8 mouse cellular contexts compared by ENCODE assay signal in genomic region chr9:108462192-108462591, GRCm38 (mm10). TPM values are rescaled to one million over a fixed set of nuclear protein-coding genes. Genes with fewer than 3 reads are reported as not detected.
A peak's percentile ranks its signal among the peaks of the same experiment; 100 is the strongest.
DNase-seq lines count a peak whose midpoint lies in the region; ATAC-seq and TF ChIP-seq lines count a peak whose summit lies in the region.
"Had no signal": no experiment of that assay in that cellular context is flagged by ENCODE, and none has a peak within 500 bp of the region (broad histone marks: within the 10 kb centered on the region; RNA-seq: fewer than 3 reads in every experiment).

No protein-coding gene starts in this region.

- intact Hi-C loops in heart, postnatal 14 days (cut with DNase I) = no loop called here

- H3K4me2 ChIP-seq in liver, embryonic 11.5 days = peak overlapping the region; percentile 75
- H3K4me2 ChIP-seq in liver, embryonic 14.5 days (ENCODE audit: low read depth) = peak overlapping the region; percentile 70; the same call in 1 of the 2 replicates
- peak overlapping the region; percentile 83 for H3K4me2 ChIP-seq in stomach, embryonic 15.5 days

- WGBS in liver, embryonic 11.5 days = 89% methylated on average over 10 of the region's 10 CpGs
- 76% methylated on average over 10 of the region's 10 CpGs for WGBS in liver, embryonic 14.5 days (ENCODE audit: insufficient replicate concordance)
- WGBS in stomach, embryonic 15.5 days = 38% methylated on average over 10 of the region's 10 CpGs

- H3K4me3 ChIP-seq in liver, embryonic 11.5 days (ENCODE audit: low read depth, low read length) = peak overlapping the region; percentile 71
- no peak overlapping the region for H3K4me3 ChIP-seq in liver, embryonic 14.5 days (ENCODE audit: insufficient read depth in 1 of 2, low read depth in 2 of 2, low read length in 2 of 2)
- peak overlapping the region; percentile 89 for H3K4me3 ChIP-seq in stomach, embryonic 15.5 days (replicated peaks)

- peak overlapping the region; percentile 13; the same call in 1 of the 2 replicates for H3K9ac ChIP-seq in liver, embryonic 11.5 days (ENCODE audit: low read depth, low read length)
- no peak overlapping the region for H3K9ac ChIP-seq in liver, embryonic 14.5 days (replicated peaks)
- H3K9ac ChIP-seq in stomach, embryonic 15.5 days = no peak overlapping the region

- no peak overlapping the region for H3K27ac ChIP-seq in liver, embryonic 11.5 days (ENCODE audit: low read depth, low read length)
- no peak overlapping the region for H3K27ac ChIP-seq in liver, embryonic 14.5 days
- H3K27ac ChIP-seq in stomach, embryonic 15.5 days = peak overlapping the region; percentile 97

- H3K27me3 ChIP-seq in liver, embryonic 11.5 days (replicated peaks; ENCODE audit: control insufficient read depth, insufficient read depth, low read length) = no peaks in the 10 kb centered on the region
- H3K27me3 ChIP-seq in liver, embryonic 14.5 days (ENCODE audit: control insufficient read depth, insufficient read depth, low read length) = no peaks in the 10 kb centered on the region
- H3K27me3 ChIP-seq in stomach, embryonic 15.5 days (replicated peaks) = no peaks in the 10 kb centered on the region

- no peaks in the 10 kb centered on the region for H3K9me3 ChIP-seq in liver, embryonic 11.5 days (ENCODE audit: control insufficient read depth, low read length)
- no peaks in the 10 kb centered on the region for H3K9me3 ChIP-seq in liver, embryonic 14.5 days (ENCODE audit: control insufficient read depth, low read length)
- no peaks in the 10 kb centered on the region for H3K9me3 ChIP-seq in stomach, embryonic 15.5 days

- H3K4me1 ChIP-seq in liver, embryonic 11.5 days (replicated peaks; ENCODE audit: control insufficient read depth, insufficient read depth, low read length) = peaks cover 13% of the 10 kb centered on the region
- peaks cover 12 to 20% of the 10 kb centered on the region in 2 experiments for H3K4me1 ChIP-seq in liver, embryonic 14.5 days (replicated peaks; ENCODE audit: control insufficient read depth in 2 of 2, insufficient read depth in 2 of 2, low read length in 1 of 2)
- peaks cover 25% of the 10 kb centered on the region for H3K4me1 ChIP-seq in stomach, embryonic 15.5 days

- ATAC-seq in liver, embryonic 11.5 days (replicated peaks; ENCODE audit: low FRiP score) = no peak
- ATAC-seq in liver, embryonic 14.5 days (ENCODE audit: insufficient read depth) = no peak
- peak; percentile 55 for ATAC-seq in stomach, embryonic 15.5 days (ENCODE audit: insufficient read depth, low FRiP score, low read depth)

- no peak for TF ChIP-seq CTCF in liver, embryonic 14.5 days (IDR thresholded peaks at IDR 0.05; ENCODE audit: low read depth)

- no peak for TF ChIP-seq EP300 in liver, embryonic 14.5 days (IDR thresholded peaks at IDR 0.05; ENCODE audit: low read depth)

- no peak for DNase-seq in liver, embryonic 11.5 days (ENCODE audit: low spot score)
- no peak for DNase-seq in liver
- DNase-seq in heart, postnatal 14 days = peak; percentile 55 to 60
- DNase-seq in liver, embryonic 14.5 days (ENCODE audit: low read depth in 3 of 3, low spot score in 3 of 3) = no peak
- DNase-seq in layer of hippocampus, postnatal 36 days = no peak
- no peak for DNase-seq in left cerebral cortex, adult 9 months (ENCODE audit: low spot score in 2 of 2)

- H3K36me3 ChIP-seq in liver, embryonic 11.5 days (ENCODE audit: control insufficient read depth, insufficient read depth, low read length) = peaks cover 18% of the 10 kb centered on the region
- H3K36me3 ChIP-seq in liver, embryonic 14.5 days (replicated peaks; ENCODE audit: control insufficient read depth, insufficient read depth, low read depth) = peaks cover 15% of the 10 kb centered on the region
- peaks cover 33% of the 10 kb centered on the region for H3K36me3 ChIP-seq in stomach, embryonic 15.5 days

RNA-seq across cellular contexts. Expression of gene Klhdc8b, which starts 0.8 kb away (rescaled TPM):
- polyA plus RNA-seq in liver, embryonic 11.5 days (2014; fragmentation: Nextera tagmentation; extraction: Ambion mirVana) = 24.2 and 26.8 TPM in 2 replicates
- 10 to 100 TPM; 15.0 to 15.2 TPM for total RNA-seq in heart, postnatal 14 days (2021)
- polyA plus RNA-seq in liver, embryonic 14.5 days (2012; rRNA removed) = 13.1 and 16.5 TPM in 2 replicates
- polyA plus RNA-seq in liver, embryonic 14.5 days (2014; fragmentation: Nextera tagmentation; extraction: Ambion mirVana) = 6.9 and 9.5 TPM in 2 replicates
- 65.5 and 67.3 TPM in 2 replicates for polyA plus RNA-seq in stomach, embryonic 15.5 days (2015; fragmentation: Nextera tagmentation; extraction: Ambion mirVana)
- total RNA-seq in layer of hippocampus, postnatal 36 days (2021) = 10 to 100 TPM; 16.6 to 18.1 TPM

RNA-seq across cellular contexts. Expression of gene Ccdc71, which starts 1.9 kb away (rescaled TPM):
- polyA plus RNA-seq in liver, embryonic 11.5 days (2014; fragmentation: Nextera tagmentation; extraction: Ambion mirVana) = 48.6 and 51.1 TPM in 2 replicates
- total RNA-seq in heart, postnatal 14 days (2021) = 10 to 100 TPM; 23.6 to 29.4 TPM
- 8.6 and 9.7 TPM in 2 replicates for polyA plus RNA-seq in liver, embryonic 14.5 days (2012; rRNA removed)
- 14.5 and 15.6 TPM in 2 replicates for polyA plus RNA-seq in liver, embryonic 14.5 days (2014; fragmentation: Nextera tagmentation; extraction: Ambion mirVana)
- 47.7 and 52.5 TPM in 2 replicates for polyA plus RNA-seq in stomach, embryonic 15.5 days (2015; fragmentation: Nextera tagmentation; extraction: Ambion mirVana)
- 10 to 100 TPM; 32.0 to 37.2 TPM for total RNA-seq in layer of hippocampus, postnatal 36 days (2021)

RNA-seq across cellular contexts. Expression of gene Lamb2, which starts 17.3 kb away (rescaled TPM):
- polyA plus RNA-seq in liver, embryonic 11.5 days (2014; fragmentation: Nextera tagmentation; extraction: Ambion mirVana) = 14.8 and 18.7 TPM in 2 replicates
- 100 to 1,000 TPM; 355 to 379 TPM for total RNA-seq in heart, postnatal 14 days (2021)
- polyA plus RNA-seq in liver, embryonic 14.5 days (2012; rRNA removed) = 8.3 and 9.1 TPM in 2 replicates
- polyA plus RNA-seq in liver, embryonic 14.5 days (2014; fragmentation: Nextera tagmentation; extraction: Ambion mirVana) = 4.3 and 5.8 TPM in 2 replicates
- 40.5 and 46.6 TPM in 2 replicates for polyA plus RNA-seq in stomach, embryonic 15.5 days (2015; fragmentation: Nextera tagmentation; extraction: Ambion mirVana)
- 10 to 100 TPM; 25.1 to 34.4 TPM for total RNA-seq in layer of hippocampus, postnatal 36 days (2021)
- total RNA-seq: monocyte, adult 5-6 weeks had no signal

RNA-seq across cellular contexts. Expression of gene BC048562, which starts 25.9 kb away (rescaled TPM):
- not detected in 2 replicates for polyA plus RNA-seq in liver, embryonic 11.5 days (2014; fragmentation: Nextera tagmentation; extraction: Ambion mirVana)
- not detected for total RNA-seq in heart, postnatal 14 days (2021)
- polyA plus RNA-seq in liver, embryonic 14.5 days (2012; rRNA removed) = not detected in 2 replicates
- not detected in 2 replicates for polyA plus RNA-seq in liver, embryonic 14.5 days (2014; fragmentation: Nextera tagmentation; extraction: Ambion mirVana)
- not detected in 2 replicates for polyA plus RNA-seq in stomach, embryonic 15.5 days (2015; fragmentation: Nextera tagmentation; extraction: Ambion mirVana)
- total RNA-seq in layer of hippocampus, postnatal 36 days (2021) = not detected
- total RNA-seq: monocyte, adult 5-6 weeks had no signal

RNA-seq across cellular contexts. Expression of gene Usp19, which starts 28.2 kb away (rescaled TPM):
- polyA plus RNA-seq in liver, embryonic 11.5 days (2014; fragmentation: Nextera tagmentation; extraction: Ambion mirVana) = 57.5 and 66.8 TPM in 2 replicates
- 100 to 1,000 TPM; 101 to 108 TPM for total RNA-seq in heart, postnatal 14 days (2021)
- 33.9 and 36.0 TPM in 2 replicates for polyA plus RNA-seq in liver, embryonic 14.5 days (2012; rRNA removed)
- polyA plus RNA-seq in liver, embryonic 14.5 days (2014; fragmentation: Nextera tagmentation; extraction: Ambion mirVana) = 17.1 and 22.5 TPM in 2 replicates
- 58.8 and 61.5 TPM in 2 replicates for polyA plus RNA-seq in stomach, embryonic 15.5 days (2015; fragmentation: Nextera tagmentation; extraction: Ambion mirVana)
- 100 to 1,000 TPM; 140 to 165 TPM for total RNA-seq in layer of hippocampus, postnatal 36 days (2021)

Comparison
In these comparisons a context has a peak if more than half of its experiments do, and no peak if none do; other contexts are left out.
1. H3K4me3 ChIP-seq: peak in liver, embryonic 11.5 days (single experiment) and stomach, embryonic 15.5 days (single experiment); none in liver, embryonic 14.5 days (0 of 2).
2. DNase-seq: peak in heart, postnatal 14 days (2 of 2); none in liver, embryonic 11.5 days (single experiment), liver (single experiment), liver, embryonic 14.5 days (0 of 3), layer of hippocampus, postnatal 36 days (0 of 2) and left cerebral cortex, adult 9 months (0 of 2).
3. Peak in every context shown above with its lines, with median percentiles within 50 percentile points of each other: H3K4me2 ChIP-seq.